Mouse (Mus musculus) olfactory bulb, adult 2 months (tissue): ENCODE measurements at regions not wholly inside any gene's neighbourhood (a gene's known extent, or its start where the extent isn't known, plus 50 kb on each side); places are given as distances from the start of the nearest gene placed in this dataset.
"Not testable (repeated sequence)": the region's sequence is repeated elsewhere in the genome, so short reads cannot be mapped to it uniquely, and the experiment has no call there.

Experiments
- H3K27ac ChIP-seq: fragments of 200-500 bp; 2 replicates; pipeline ENCODE4 v1.5.1; 2012; ENCODE audit warnings: low read depth, low read length; ENCODE audit not compliant: insufficient read depth
- H3K4me1 ChIP-seq: fragments of 200-500 bp; 2 replicates; pipeline ENCODE4 v1.6.1; 2012; ENCODE audit warnings: low read length; ENCODE audit not compliant: control insufficient read depth, insufficient read depth
- H3K4me3 ChIP-seq: fragments of 200-500 bp; 2 replicates; pipeline ENCODE4 v1.5.1; 2012; ENCODE audit warnings: mild to moderate bottlenecking, low read depth, low read length, moderate library complexity; ENCODE audit not compliant: insufficient read depth
- CTCF ChIP-seq: fragments of 200-500 bp; IDR thresholded peaks from 2 replicates; pipeline ENCODE4 v1.5.1; 2012; ENCODE audit warnings: low read depth, mild to moderate bottlenecking, low read length, moderate library complexity; ENCODE audit not compliant: insufficient read depth
- POLR2A ChIP-seq: fragments of 200-500 bp; IDR thresholded peaks from 2 replicates; pipeline ENCODE4 v1.6.1; 2012; ENCODE audit warnings: mild to moderate bottlenecking, low read depth, low read length, moderate library complexity; ENCODE audit not compliant: insufficient read depth
- WGBS: fragments of 180-500 bp; shearing (Covaris S2); methylation state at CpG from one replicate; pipeline ENCODE4 v1.1.7; 2018; 5-methylcytosine and 5-hydroxymethylcytosine counted together

DNA sequence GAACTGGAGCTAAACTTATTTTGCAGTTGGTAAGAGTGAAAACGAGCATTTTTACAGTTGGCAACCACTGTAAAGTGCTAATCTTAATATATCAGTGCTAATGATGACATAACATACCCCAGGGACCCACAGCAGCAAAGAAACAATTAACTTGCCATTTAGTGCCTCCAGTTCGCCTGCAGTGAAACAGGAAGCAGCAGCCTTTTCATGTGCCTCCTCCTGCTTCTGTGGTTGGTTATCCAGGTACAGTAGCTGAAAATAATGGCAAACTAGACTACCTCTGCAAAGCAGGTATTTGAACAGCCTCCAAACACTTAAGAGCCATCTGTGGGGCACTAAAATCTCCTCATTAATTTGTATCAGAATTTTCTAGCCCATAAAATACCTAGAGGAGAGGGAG, 584.8 kb upstream of the Pfkp start:
- no peak overlapping the region for H3K4me3 ChIP-seq
- 43% methylated on average over 2 of the region's 2 CpGs for WGBS
- no peaks in the 10 kb centered on the region for H3K4me1 ChIP-seq
- no peak for TF ChIP-seq POLR2A
- no peak for TF ChIP-seq CTCF
- H3K27ac ChIP-seq = no peak overlapping the region

DNA sequence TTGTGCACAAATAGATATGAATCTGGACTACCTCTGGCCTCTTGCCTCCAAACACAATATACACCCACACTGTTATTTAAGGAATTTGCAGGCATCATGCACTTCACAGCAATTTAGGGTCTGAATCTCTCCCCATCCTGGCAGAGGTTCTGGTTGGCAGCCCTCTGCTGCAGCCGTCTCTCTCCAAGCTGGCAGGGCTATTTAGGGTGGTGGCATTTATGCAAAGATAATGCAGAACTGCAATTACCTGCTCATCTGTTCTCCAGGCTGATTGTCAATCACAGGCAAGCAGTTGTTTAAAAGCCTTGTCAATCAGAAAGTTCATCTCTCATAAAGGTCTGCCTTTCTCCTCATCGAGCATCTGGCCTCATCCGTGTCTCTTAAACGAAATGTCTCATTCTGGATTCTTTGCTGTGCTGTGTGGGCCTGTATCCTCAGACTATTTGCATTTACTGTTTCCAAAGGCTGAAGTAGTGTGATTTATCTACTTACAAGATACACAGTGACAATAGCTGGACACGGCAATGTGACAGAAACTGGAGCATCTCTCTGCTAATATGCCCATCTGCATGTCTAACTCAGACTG, 558.1 kb upstream of the Pfkp start:
- WGBS = 40% methylated on average over 5 of the region's 5 CpGs
- no peak for TF ChIP-seq POLR2A
- no peak for TF ChIP-seq CTCF
- Histone ChIP-seq H3K4me3 (no peak overlapping the region), H3K27ac (peak overlapping the region; percentile 17; the same call in 1 of the 2 replicates), H3K4me1 (0 out of 2 replicates have a peak, but pooled peaks cover 2% of the 10 kb centered on the region)

DNA sequence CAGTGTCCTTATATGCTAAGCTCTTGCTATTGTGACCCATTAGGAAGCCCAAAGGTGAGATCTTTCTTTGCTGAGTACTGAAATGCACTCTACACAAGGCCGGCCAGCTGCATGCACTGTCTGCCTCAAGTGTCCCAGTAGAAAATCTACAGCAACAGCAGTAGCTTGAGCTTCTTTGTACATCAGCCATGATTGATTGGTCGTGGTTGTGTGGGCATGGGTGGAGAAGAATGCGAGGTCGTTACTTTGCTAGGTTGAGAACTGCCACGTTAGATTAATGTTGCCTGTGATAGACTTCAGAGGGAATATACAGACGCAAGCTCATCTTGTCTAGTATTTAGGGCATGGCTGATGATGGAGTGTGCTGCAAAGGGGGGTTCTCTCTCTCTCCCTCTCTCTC, 547.4 kb upstream of the Pfkp start:
- Histone ChIP-seq H3K27ac (no peak overlapping the region), H3K4me3 (no peak overlapping the region), H3K4me1 (no peaks in the 10 kb centered on the region)
- 84% methylated on average over 6 of the region's 6 CpGs for WGBS
- no peak for TF ChIP-seq CTCF
- TF ChIP-seq POLR2A = no peak

DNA sequence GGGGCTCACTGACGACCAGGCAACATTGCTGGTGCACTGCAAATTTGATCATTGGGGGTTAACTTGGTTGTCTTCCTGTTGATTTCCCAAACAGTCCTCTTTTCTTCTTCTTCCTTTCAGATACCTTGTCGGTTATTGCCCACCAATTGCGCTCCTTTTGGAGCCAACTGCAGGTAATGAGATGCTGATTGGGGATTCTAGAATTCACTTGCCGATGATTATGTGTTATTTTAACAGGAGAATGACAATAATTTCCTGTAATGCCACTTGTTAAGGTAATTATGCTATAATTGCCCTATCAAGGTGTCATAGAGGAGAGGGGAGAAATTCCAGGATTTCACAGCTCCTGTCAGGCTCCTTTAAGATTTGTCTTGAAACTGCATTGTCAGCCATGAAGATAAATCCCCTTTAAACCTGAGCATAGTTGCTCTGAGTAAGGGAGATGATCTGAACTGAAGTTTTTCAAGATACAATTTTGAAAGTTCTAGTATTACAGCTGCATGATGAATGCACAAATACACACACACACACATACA, 533.7 kb upstream of the Pfkp start:
- 77% methylated on average over 4 of the region's 4 CpGs for WGBS

DNA sequence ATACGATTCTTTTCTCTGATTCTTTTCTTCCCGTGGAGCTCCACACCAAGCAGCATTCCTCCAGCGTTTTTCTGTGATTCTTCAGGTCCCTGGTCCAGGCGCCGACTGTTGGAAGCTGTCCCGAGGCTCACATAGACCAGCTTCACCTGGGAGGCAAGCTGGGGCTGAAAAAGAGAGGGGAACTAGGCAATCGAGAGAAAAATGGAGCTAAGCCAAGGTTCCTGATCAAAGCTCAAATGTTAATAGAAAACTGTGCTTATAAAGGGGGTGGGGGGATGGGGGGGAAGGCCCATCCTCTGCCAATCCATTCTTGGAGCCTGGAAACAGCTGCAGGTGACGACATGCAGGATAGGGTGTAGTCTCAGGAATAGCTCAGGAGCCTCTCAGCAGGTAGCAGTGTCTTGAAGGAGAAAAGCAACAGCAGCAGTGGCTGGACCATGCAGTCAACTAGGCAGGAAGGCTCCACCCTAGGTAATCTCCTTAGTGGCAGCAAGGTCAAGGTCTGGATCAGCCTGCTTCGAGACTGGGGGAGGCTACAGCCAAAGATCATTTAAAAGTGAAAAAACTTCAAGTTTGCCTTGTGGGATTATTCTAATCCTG, 527.1 kb upstream of the Pfkp start:
- WGBS = 64% methylated on average over 9 of the region's 9 CpGs
- no peak overlapping the region for H3K4me3 ChIP-seq
- TF ChIP-seq CTCF (no peak), POLR2A (no peak)
- no peak overlapping the region for H3K27ac ChIP-seq
- no peaks in the 10 kb centered on the region for H3K4me1 ChIP-seq

More for the DNA sequence above, 533.7 kb upstream of the Pfkp start:
- H3K4me3 ChIP-seq = no peak overlapping the region
- no peak for TF ChIP-seq CTCF
- TF ChIP-seq POLR2A = no peak
- H3K4me1 ChIP-seq = no peaks in the 10 kb centered on the region
- no peak overlapping the region for H3K27ac ChIP-seq

DNA sequence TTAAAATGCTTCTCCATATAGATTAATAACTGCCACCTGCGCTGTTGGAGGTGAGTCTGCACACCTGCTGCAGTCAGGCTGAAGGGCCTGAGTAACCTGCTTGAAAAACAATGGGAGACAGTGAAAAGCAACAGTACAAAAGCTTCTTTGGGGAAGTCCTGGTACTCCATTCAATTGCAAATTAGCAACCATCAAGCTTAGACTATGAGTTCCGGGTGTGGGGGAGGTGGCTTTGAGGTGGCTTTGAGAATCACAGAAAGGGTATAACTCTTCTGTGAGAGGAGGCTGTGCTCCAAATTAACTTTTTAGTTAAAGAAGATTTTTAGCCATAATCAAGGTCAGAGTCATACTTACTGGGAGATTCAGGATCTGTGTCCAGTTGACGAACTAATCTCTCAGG, 521.5 kb upstream of the Pfkp start:
- not testable (repeated sequence) for H3K27ac ChIP-seq, H3K4me3 ChIP-seq, H3K4me1 ChIP-seq
- WGBS = 76% methylated on average over 3 of the region's 3 CpGs

DNA sequence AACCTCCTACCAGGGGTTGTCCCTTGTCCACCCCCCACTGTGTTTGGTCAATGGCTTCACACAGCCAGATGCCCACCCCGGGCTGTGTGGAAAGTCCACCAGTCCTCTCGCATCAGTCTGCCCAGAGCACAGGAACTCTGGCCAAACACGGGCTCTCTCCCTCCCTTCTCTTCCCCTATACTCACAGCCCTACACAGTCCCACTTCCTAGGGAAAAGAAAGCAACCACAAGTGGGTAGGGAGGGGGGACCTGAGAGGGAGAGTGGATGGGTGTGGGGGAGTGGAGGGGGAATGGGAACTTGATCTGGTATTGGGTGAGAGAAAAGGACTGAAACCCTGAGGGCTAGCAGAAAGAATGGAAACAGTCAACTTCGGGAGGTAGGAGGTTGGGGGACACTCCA, 497.8 kb upstream of the Pfkp start:
- Histone ChIP-seq H3K4me1 (no peaks in the 10 kb centered on the region), H3K4me3 (no peak overlapping the region), H3K27ac (no peak overlapping the region)
- WGBS = 77% methylated on average over 4 of the region's 4 CpGs
- TF ChIP-seq POLR2A (no peak), CTCF (no peak)

DNA sequence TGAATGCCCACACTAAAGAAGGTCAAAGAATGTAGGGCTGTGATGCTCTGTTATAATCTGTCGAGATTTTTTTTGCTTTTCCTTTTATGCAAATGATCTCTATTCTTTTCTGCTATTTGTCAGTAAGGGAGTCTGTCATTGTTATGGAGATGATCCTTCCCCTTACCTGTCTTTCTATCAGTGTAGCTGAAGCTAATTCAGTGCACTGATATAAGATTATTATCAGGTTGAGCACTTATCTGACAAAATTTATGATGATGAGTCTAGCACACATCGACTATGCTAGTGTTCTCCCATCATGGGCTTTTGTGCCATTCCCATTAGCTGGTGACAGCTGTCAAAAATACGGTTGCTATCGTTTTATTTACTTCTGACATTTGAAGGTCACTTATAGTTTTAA, 462.0 kb upstream of the Pfkp start:
- Histone ChIP-seq H3K4me1 (no peaks in the 10 kb centered on the region), H3K27ac (no peak overlapping the region), H3K4me3 (no peak overlapping the region)
- WGBS = 85% methylated on average over 4 of the region's 4 CpGs
- TF ChIP-seq CTCF = no peak
- no peak for TF ChIP-seq POLR2A

DNA sequence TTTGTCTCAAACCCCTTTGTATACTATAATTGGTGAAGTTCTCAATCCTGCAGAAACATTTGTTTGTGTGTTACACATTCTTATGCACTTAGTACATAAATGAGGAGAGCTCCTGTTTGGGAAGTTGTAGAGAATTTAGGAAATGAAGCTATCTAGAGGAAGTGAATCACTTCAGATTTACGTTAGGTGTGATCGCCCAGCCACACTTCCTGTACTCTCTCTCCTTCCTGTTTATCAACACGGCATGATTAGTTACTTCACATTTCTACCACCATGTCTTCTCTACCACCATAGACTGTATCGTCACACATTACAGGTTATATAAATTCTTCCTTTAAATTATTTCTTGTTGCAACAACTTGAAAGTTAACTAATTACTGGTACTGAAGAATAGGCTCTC, 454.7 kb upstream of the Pfkp start:
- TF ChIP-seq POLR2A = no peak
- TF ChIP-seq CTCF = no peak
- Histone ChIP-seq H3K27ac (no peak overlapping the region), H3K4me3 (no peak overlapping the region), H3K4me1 (no peaks in the 10 kb centered on the region)
- WGBS = 87% methylated on average over 4 of the region's 4 CpGs

DNA sequence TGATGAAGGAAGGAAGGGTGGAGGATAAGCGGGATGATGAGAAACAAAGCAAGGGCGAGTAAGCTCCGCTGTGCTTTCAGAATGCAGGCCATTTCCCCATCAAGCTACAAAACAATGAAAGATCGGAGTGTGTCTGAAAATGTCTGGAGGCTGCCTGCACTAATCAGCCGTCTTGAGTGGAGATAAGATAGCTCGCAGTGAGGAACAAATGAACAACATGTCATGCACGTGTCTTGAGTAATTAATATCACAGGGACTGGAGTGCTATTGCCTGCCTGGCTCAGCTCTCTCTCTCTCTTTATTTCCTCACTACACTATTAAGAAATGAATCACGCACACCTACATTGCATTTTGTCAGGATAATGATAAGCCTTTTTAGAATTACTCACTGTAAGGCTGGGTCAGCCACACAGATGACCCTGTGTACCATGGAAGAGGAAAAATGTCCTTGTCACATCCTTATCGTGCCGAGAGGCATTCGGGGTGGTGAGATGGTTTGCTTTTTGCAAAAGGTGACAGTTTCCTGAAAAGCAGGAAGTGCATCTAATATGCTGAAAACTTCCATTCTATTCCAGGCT, 444.6 kb upstream of the Pfkp start:
- WGBS = 44% methylated on average over 11 of the region's 11 CpGs
- Histone ChIP-seq H3K4me3 (no peak overlapping the region), H3K4me1 (no peaks in the 10 kb centered on the region), H3K27ac (no peak overlapping the region)
- no peak for TF ChIP-seq POLR2A
